Mouse (Mus musculus): ENCODE measurements at regions not wholly inside any gene's neighbourhood (a gene's known extent, or its start where the extent isn't known, plus 50 kb on each side); places are given as distances from the start of the nearest gene placed in this dataset.

DNA sequence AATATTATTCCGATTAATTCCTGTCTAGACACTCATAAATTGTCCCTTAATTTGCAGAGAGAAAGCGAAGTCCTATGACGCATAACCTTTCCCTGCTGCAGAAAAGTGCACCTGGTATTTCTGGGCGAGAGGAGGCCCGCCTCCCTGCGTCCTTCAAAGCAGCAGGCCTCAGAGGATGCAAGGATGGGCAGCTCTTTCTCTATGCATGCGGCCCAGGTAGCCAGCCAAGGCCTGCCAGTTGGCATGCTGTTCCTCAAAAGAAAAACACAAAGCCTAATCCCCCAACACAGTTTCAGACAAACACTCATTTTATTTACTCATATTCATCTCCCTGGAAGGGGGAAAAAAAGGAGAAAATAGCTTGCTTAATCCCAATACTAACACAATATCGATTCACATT is 308.2 kb downstream of the Gm10295 start:
- DNase-seq (ENCODE audit: low spot score): no peak

DNA sequence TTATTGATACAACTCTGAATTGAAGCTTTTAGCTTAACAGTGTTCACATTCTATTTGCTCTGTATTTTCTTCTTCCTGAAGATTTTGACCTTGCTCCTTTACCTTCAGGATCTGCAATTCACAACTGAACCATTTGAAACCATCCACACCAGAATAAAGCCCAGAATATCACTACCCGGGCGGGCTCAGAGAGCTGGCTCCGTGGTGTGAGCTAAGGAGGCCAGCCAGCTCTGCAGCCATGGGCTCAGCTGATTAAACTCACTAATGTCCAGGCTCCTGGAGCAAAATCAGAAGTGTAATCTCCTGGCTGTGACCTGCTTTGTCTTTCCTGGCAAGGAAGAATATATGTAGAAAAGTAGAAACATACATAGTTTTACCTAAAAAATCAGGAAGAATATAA is 309.9 kb downstream of the Gm10295 start:
- no peak for DNase-seq (ENCODE audit: low spot score)

DNA sequence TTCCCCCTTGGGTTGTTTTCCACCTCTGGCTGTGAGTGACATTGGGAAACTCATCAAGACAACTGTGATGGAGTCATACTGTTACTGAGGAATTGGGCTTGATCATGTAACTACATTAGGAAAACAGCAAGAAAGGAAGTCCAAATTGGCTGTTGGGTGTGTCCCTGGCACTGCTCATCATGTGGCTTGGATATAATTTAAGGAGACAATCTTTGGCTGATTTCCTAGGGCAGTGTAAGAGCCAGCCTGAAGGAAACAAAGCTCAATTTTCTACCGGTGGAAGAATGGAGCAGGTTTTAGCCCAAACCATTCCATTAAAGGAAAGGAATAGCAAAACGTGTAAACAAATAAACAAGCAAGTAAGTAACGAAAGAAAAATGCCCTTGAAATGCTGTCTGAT is 310.4 kb downstream of the Gm10295 start:
- no peak for DNase-seq (ENCODE audit: low spot score)

DNA sequence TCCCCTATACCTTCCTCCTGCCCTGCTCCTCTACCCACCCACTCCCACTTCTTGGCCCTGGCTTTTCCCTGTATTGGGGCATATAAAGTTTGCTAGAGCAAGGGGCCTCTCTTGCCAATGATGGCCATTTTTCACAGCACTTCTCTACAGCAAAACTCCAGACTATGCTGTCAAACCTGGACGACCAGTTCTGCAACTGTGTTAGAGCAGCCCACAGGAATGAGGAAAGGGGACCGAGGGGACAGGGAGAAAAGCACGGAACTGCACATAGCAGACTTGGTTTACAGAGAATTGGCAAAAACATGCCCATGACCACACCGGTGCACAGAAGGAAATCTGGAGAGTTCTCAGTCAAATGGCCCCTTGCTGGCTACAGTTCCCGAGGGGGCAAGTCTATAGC is 312.7 kb downstream of the Gm10295 start:
- DNase-seq (ENCODE audit: low spot score): no peak

DNA sequence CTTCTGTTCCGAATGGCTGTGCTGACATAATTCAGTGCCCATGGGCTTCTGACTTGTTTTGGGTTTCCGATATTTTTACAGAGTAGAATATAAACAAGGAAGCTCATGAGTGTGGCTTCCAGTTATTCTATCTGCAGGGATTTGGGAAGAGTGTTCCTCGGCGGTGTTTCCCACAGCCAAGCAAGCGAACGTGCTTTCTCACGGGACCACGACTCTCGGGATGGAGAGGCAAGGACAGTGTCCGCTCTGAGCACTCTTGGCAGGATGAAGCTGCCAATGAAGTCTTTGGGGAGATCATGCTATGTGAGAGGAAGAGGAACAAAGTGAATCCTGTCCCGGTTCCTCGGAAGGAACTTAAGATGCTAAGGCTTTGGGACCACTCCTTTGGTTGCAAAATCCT is 318.2 kb downstream of the Gm10295 start:
- DNase-seq (ENCODE audit: low spot score): no peak

DNA sequence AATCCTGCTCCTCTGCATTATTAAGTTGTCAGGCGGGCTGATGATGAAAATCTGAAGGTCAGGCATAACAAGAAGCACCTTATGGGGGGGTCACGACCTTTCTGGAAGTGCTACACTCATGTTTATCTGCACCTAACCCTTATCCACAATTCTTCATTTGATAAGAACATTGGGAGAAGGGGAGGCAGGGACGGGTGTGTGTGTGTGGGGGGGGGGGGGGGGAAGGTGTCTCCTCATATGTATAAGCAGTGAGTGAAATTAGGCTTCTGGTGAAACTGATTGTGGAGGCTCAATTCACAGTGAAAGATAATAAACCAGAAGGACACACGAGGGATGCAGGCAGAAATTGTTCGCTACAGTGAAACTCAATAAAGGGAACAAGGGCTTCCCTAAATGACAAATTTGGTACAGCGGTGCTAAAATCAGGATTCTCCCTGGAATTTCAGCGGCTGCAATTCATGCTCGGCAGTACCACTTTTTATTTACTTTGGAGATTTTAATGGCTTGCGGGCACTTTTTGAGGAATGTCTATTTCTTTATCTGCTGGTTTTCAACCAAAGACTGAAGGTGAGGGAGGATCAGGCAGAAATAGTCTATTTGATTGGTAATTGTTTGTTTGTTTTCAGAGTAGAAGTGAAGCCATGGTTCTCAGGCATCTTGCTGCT is 327.2 kb downstream of the Gm10295 start:
- no peak for DNase-seq (ENCODE audit: low spot score)

DNA sequence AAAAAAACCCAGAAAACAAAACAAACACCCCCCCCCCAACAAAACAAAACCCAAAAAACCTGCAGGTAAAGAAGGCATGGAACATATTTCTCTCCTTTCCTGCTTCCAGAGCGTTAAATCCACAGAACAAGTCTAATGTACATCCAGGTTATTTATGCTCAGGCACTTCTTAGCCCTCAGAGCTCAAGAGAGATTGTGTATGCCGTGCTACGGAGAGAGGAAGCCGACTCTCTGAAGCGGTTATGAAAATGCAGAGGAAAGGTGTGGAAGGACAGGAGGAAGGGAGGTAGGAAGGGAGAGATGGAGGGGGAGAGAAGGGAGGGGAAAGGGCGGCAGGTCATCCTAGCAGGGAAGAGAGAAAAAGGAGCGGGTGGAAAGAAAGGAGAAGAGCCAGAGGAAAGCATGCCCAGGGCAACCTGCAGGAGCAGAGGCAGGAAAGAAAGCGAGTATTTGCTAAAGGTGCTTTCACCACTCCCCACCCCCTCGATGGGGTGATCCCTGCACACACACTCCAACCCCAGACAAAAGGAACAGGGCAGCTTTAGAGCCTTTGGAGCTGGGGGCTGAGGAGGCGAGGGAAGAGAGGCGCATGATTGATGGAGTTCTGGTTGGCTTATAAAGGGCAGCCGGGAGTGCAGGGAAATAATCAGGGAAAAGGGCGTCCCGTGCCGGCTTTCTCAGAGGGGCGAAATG is 327.9 kb downstream of the Gm10295 start:
- peak; percentile 33 for DNase-seq (ENCODE audit: low spot score)

All from retina, embryonic 14.5 days (tissue).